Mouse (Mus musculus): Measurements from ENCODE around the gene Itpr3. TPM values are rescaled to one million over a fixed set of nuclear protein-coding genes. Genes with fewer than 3 reads are reported as not detected.
A peak's percentile ranks its signal among the peaks of the same experiment; 100 is the strongest.

Gene Itpr3
- polyA plus RNA-seq, 2 experiments = 5.1 to 12.4 TPM

DNA sequence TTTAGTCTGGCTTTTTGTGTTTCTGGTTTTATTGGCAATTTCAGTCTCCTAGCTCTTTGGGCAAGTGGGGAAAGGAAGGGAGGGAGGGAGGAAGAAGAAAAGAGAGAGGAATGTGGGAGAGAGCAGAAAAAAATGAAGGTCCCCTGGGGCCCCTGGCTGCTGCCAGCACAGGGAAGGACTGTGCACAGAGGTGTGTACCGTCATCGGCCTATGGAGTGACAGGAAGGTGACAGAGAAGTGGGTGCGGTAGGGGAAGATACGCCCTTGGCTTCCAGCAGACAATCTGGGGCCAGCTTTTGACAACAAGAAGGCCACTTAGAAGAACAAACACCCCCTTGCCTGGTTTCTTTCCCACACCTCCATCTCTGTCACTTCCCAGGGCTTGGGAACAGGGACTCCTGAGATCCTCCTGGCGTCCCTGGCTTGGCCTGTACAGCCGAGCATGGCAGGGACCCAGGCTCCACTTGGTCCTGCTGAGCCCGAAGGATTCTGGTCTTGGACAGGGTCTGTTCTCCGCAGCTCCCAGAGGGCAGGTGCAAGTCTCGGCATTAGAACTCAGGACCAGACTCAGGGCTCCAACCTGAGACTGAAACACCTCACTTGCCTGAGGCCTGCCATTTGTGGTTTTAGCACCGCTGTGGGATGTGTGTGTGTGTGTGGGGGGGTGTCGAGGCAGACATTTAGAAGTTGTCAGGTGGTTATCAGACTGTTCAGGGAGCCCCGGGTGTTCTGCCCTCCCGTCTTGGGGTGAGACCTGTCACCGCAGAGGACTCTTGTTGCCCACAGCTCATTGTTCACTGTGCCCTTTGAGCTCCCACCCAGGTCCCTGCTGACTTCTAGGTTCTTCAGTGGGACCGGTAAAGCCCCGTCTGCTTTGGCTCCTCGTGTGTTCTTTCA is 18.0 kb downstream of the Itpr3 start:
- DNase-seq (ENCODE audit: low spot score) (no peak), ATAC-seq (ENCODE audit: low FRiP score, low read depth) (no peak)
- H3K36me3 ChIP-seq (ENCODE audit: control insufficient read depth, insufficient read depth, low read length) = 0 out of 2 replicates have a peak, but pooled peaks cover 2% of the 10 kb centered on the region
- no peak for TF ChIP-seq POLR2A (IDR thresholded peaks at IDR 0.05; ENCODE audit: borderline replicate concordance, extremely low read depth, insufficient read depth, insufficient read length)
- 72% methylated on average over 17 of the region's 17 CpGs for WGBS
- H3K4me2 ChIP-seq (replicated peaks; ENCODE audit: low read depth, low read length, severe bottlenecking) = no peak overlapping the region
- 0 out of 2 replicates have a peak, but pooled peaks cover 3% of the 10 kb centered on the region for H3K9me3 ChIP-seq (ENCODE audit: control insufficient read depth, low read length)
- H3K27me3 ChIP-seq (ENCODE audit: control insufficient read depth, insufficient read depth, low read length) = no peaks in the 10 kb centered on the region
- 0 out of 2 replicates have a peak, but pooled peaks cover 4% of the 10 kb centered on the region for H3K4me1 ChIP-seq (ENCODE audit: control insufficient read depth, insufficient read depth, low read length)
- 0 out of 2 replicates have a peak overlapping the region, but pooled peaks have one; percentile 12 for H3K9ac ChIP-seq (ENCODE audit: low read depth, low read length, severe bottlenecking)
- H3K27ac ChIP-seq (replicated peaks; ENCODE audit: low read depth, low read length) = no peak overlapping the region
- no peak overlapping the region for H3K4me3 ChIP-seq (replicated peaks; ENCODE audit: low read length)

DNA sequence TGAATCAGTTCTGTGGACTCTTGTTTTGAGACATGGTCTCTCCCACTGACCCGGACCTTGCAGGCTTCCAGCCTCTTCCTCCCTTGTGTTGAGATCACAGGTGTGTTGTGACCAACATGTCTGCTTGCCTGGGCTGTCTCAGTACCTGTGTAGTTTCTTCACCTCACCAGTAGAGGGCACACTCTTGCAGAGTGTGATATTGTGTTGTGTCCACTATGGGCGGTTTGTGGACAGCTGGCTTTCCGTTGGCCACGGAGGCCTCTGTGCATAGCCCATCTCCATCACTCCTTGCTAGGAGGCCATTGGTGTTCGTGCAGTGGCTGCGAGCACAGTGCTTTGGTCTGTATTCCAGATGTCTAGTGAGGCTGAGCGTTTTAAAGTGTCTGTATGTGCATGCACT is 20.0 kb downstream of the Itpr3 start:
- 0 out of 2 replicates have a peak, but pooled peaks cover 3% of the 10 kb centered on the region for H3K9me3 ChIP-seq (ENCODE audit: control insufficient read depth, low read length)
- H3K27me3 ChIP-seq (ENCODE audit: control insufficient read depth, insufficient read depth, low read length) = no peaks in the 10 kb centered on the region
- no peak for TF ChIP-seq POLR2A (IDR thresholded peaks at IDR 0.05; ENCODE audit: borderline replicate concordance, extremely low read depth, insufficient read depth, insufficient read length)
- H3K4me2 ChIP-seq (replicated peaks; ENCODE audit: low read depth, low read length, severe bottlenecking) = no peak overlapping the region
- DNase-seq (ENCODE audit: low spot score) = no peak
- ATAC-seq (ENCODE audit: low FRiP score, low read depth) = no peak
- no peak overlapping the region for H3K9ac ChIP-seq (ENCODE audit: low read depth, low read length, severe bottlenecking)
- H3K4me3 ChIP-seq (replicated peaks; ENCODE audit: low read length) = no peak overlapping the region
- H3K4me1 ChIP-seq (ENCODE audit: control insufficient read depth, insufficient read depth, low read length) = 0 out of 2 replicates have a peak, but pooled peaks cover 4% of the 10 kb centered on the region
- no peak overlapping the region for H3K27ac ChIP-seq (replicated peaks; ENCODE audit: low read depth, low read length)
- WGBS = 98% methylated on average over 7 of the region's 7 CpGs
- H3K36me3 ChIP-seq (ENCODE audit: control insufficient read depth, insufficient read depth, low read length) = 0 out of 2 replicates have a peak, but pooled peaks cover 2% of the 10 kb centered on the region

- ATAC-seq (ENCODE audit: low FRiP score, low read depth) (no peak), DNase-seq (ENCODE audit: low spot score) (no peak)
- Histone ChIP-seq H3K27ac (replicated peaks; ENCODE audit: low read depth, low read length) (no peak overlapping the region), H3K27me3 (ENCODE audit: control insufficient read depth, insufficient read depth, low read length) (no peaks in the 10 kb centered on the region), H3K9ac (ENCODE audit: low read depth, low read length, severe bottlenecking) (no peak overlapping the region), H3K36me3 (ENCODE audit: control insufficient read depth, insufficient read depth, low read length) (0 out of 2 replicates have a peak, but pooled peaks cover 2% of the 10 kb centered on the region), H3K4me1 (ENCODE audit: control insufficient read depth, insufficient read depth, low read length) (0 out of 2 replicates have a peak, but pooled peaks cover 4% of the 10 kb centered on the region), H3K4me3 (replicated peaks; ENCODE audit: low read length) (no peak overlapping the region), H3K4me2 (replicated peaks; ENCODE audit: low read depth, low read length, severe bottlenecking) (no peak overlapping the region), H3K9me3 (ENCODE audit: control insufficient read depth, low read length) (0 out of 2 replicates have a peak, but pooled peaks cover 3% of the 10 kb centered on the region)
- no peak for TF ChIP-seq POLR2A (IDR thresholded peaks at IDR 0.05; ENCODE audit: borderline replicate concordance, extremely low read depth, insufficient read depth, insufficient read length)
- WGBS = 81% methylated on average over 6 of the region's 6 CpGs
Measured at GRCm38 (mm10) chr17:27077920-27078319, 20.8 kb downstream of the Itpr3 start.

- Histone ChIP-seq H3K9me3 (ENCODE audit: control insufficient read depth, low read length) (0 out of 2 replicates have a peak, but pooled peaks cover 3% of the 10 kb centered on the region), H3K27ac (replicated peaks; ENCODE audit: low read depth, low read length) (no peak overlapping the region), H3K9ac (ENCODE audit: low read depth, low read length, severe bottlenecking) (no peak overlapping the region), H3K4me3 (replicated peaks; ENCODE audit: low read length) (no peak overlapping the region), H3K4me2 (replicated peaks; ENCODE audit: low read depth, low read length, severe bottlenecking) (no peak overlapping the region), H3K36me3 (ENCODE audit: control insufficient read depth, insufficient read depth, low read length) (0 out of 2 replicates have a peak, but pooled peaks cover 2% of the 10 kb centered on the region), H3K4me1 (ENCODE audit: control insufficient read depth, insufficient read depth, low read length) (0 out of 2 replicates have a peak, but pooled peaks cover 4% of the 10 kb centered on the region), H3K27me3 (ENCODE audit: control insufficient read depth, insufficient read depth, low read length) (no peaks in the 10 kb centered on the region)
- ATAC-seq (ENCODE audit: low FRiP score, low read depth) (no peak), DNase-seq (ENCODE audit: low spot score) (no peak)
- no peak for TF ChIP-seq POLR2A (IDR thresholded peaks at IDR 0.05; ENCODE audit: borderline replicate concordance, extremely low read depth, insufficient read depth, insufficient read length)
- WGBS = 78% methylated on average over 6 of the region's 6 CpGs
Measured at GRCm38 (mm10) chr17:27078499-27078898, 21.4 kb downstream of the Itpr3 start.

- Histone ChIP-seq H3K4me1 (ENCODE audit: control insufficient read depth, insufficient read depth, low read length) (no peaks in the 10 kb centered on the region), H3K27me3 (ENCODE audit: control insufficient read depth, insufficient read depth, low read length) (no peaks in the 10 kb centered on the region), H3K4me2 (replicated peaks; ENCODE audit: low read depth, low read length, severe bottlenecking) (no peak overlapping the region), H3K9me3 (ENCODE audit: control insufficient read depth, low read length) (0 out of 2 replicates have a peak, but pooled peaks cover 3% of the 10 kb centered on the region), H3K27ac (replicated peaks; ENCODE audit: low read depth, low read length) (no peak overlapping the region), H3K36me3 (ENCODE audit: control insufficient read depth, insufficient read depth, low read length) (no peaks in the 10 kb centered on the region), H3K4me3 (replicated peaks; ENCODE audit: low read length) (no peak overlapping the region), H3K9ac (ENCODE audit: low read depth, low read length, severe bottlenecking) (no peak overlapping the region)
- 79% methylated on average over 5 of the region's 5 CpGs for WGBS
- no peak for TF ChIP-seq POLR2A (IDR thresholded peaks at IDR 0.05; ENCODE audit: borderline replicate concordance, extremely low read depth, insufficient read depth, insufficient read length)
- ATAC-seq (ENCODE audit: low FRiP score, low read depth) (no peak), DNase-seq (ENCODE audit: low spot score) (no peak)
Measured at GRCm38 (mm10) chr17:27081868-27082267, 24.8 kb downstream of the Itpr3 start.
